Mouse (Mus musculus): ENCODE results near the gene Capn10. TPM values are rescaled to one million over a fixed set of nuclear protein-coding genes. Genes with fewer than 3 reads are reported as not detected.

Gene Capn10
- polyA plus RNA-seq, 1 experiment from 2014 or later, result 29.1 TPM

- Histone ChIP-seq H3K4me3 (no peak overlapping the region), H3K27ac (no peak overlapping the region), H3K4me1 (peaks cover 6% of the 10 kb centered on the region), H3K36me3 (no peaks in the 10 kb centered on the region), H3K9me3 (no peaks in the 10 kb centered on the region), H3K27me3 (no peaks in the 10 kb centered on the region), H3K9ac (no peak overlapping the region), H3K4me2 (no peak overlapping the region)
- WGBS, result 75% methylated on average over 7 of the region's 7 CpGs
- ATAC-seq (ENCODE audit: insufficient number of reproducible peaks, low FRiP score, low TSS enrichment, low read depth), result no peak
Measured at GRCm38 (mm10) chr1:92981056-92981845, 47.1 kb downstream of the Capn10 start.

GRCm38 (mm10) chr1:92982931-92983605 lies 48.9 kb downstream of the Capn10 start:
- Histone ChIP-seq H3K9ac (no peak overlapping the region), H3K4me2 (no peak overlapping the region), H3K27ac (no peak overlapping the region), H3K9me3 (no peaks in the 10 kb centered on the region), H3K36me3 (no peaks in the 10 kb centered on the region), H3K4me1 (peaks cover 6% of the 10 kb centered on the region), H3K27me3 (no peaks in the 10 kb centered on the region), H3K4me3 (no peak overlapping the region)
- 86% methylated on average over 17 of the region's 17 CpGs for WGBS
- no peak for ATAC-seq (ENCODE audit: insufficient number of reproducible peaks, low FRiP score, low TSS enrichment, low read depth)

DNA sequence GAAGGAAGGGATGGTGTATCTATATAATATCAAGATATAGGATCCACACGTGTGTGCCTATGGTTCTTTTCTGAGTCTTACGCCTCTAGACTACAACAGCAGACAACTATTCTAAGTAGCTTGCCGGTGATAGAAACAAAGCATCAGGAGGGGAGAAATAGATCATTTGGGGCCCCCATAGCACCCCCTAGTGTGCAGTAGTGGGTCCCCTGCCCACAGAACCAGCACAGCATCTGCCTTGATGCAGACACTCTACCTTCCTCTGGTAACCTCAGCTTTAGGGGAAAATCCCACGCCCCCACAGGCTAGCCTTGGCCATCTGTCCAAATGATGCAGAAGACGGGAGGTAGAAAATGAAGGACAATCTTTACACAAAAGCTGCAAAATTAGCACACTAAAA lies 50.8 kb downstream of the Capn10 start:
- ATAC-seq (ENCODE audit: insufficient number of reproducible peaks, low FRiP score, low TSS enrichment, low read depth), result no peak
- Histone ChIP-seq H3K9me3 (no peaks in the 10 kb centered on the region), H3K4me3 (no peak overlapping the region), H3K27me3 (no peaks in the 10 kb centered on the region), H3K36me3 (no peaks in the 10 kb centered on the region), H3K4me2 (no peak overlapping the region), H3K27ac (no peak overlapping the region), H3K4me1 (no peaks in the 10 kb centered on the region), H3K9ac (no peak overlapping the region)
- WGBS, result 84% methylated on average over 5 of the region's 5 CpGs

DNA sequence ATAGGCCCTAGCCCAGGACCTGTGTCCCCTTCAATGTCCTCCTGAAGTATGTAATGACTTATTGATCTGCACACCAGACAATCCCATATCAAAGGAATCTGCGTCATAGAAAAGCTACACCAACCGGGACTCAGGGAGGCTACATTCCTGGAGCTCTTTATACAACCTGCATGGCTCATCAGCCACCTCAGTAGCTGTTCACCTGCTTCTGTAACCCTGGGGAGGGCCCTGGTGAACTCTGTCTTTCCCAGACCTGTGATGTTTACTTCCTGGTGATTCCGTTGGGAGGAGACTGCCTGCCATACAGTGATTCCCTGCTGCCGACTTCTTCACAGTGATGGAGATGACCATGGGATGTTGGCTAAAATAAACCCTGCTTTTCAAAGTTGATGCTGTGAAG lies 54.7 kb downstream of the Capn10 start:
- Histone ChIP-seq H3K27ac (no peak overlapping the region), H3K4me1 (no peaks in the 10 kb centered on the region), H3K36me3 (no peaks in the 10 kb centered on the region), H3K27me3 (no peaks in the 10 kb centered on the region), H3K4me3 (no peak overlapping the region), H3K9me3 (no peaks in the 10 kb centered on the region), H3K9ac (no peak overlapping the region), H3K4me2 (no peak overlapping the region)
- ATAC-seq (ENCODE audit: insufficient number of reproducible peaks, low FRiP score, low TSS enrichment, low read depth), result no peak
- 73% methylated on average over 4 of the region's 4 CpGs for WGBS

- Histone ChIP-seq H3K36me3 (no peaks in the 10 kb centered on the region), H3K9me3 (no peaks in the 10 kb centered on the region), H3K27ac (no peak overlapping the region), H3K27me3 (no peaks in the 10 kb centered on the region), H3K4me2 (no peak overlapping the region), H3K4me3 (no peak overlapping the region), H3K4me1 (peaks cover 3% of the 10 kb centered on the region; the same call in 1 of the 2 replicates), H3K9ac (no peak overlapping the region)
- WGBS, result 55% methylated on average over 4 of the region's 4 CpGs
- ATAC-seq (ENCODE audit: insufficient number of reproducible peaks, low FRiP score, low TSS enrichment, low read depth), result no peak
Measured at GRCm38 (mm10) chr1:92989891-92990290, 55.7 kb downstream of the Capn10 start.

GRCm38 (mm10) chr1:92992214-92992855 lies 58.2 kb downstream of the Capn10 start:
- H3K36me3 ChIP-seq, result no peaks in the 10 kb centered on the region
- peaks cover 3% of the 10 kb centered on the region; the same call in 1 of the 2 replicates for H3K4me1 ChIP-seq
- H3K27ac ChIP-seq, result no peak overlapping the region
- H3K4me3 ChIP-seq, result no peak overlapping the region
- ATAC-seq (ENCODE audit: insufficient number of reproducible peaks, low FRiP score, low TSS enrichment, low read depth), result no peak
- H3K4me2 ChIP-seq, result no peak overlapping the region
- no peaks in the 10 kb centered on the region for H3K27me3 ChIP-seq
- no peak overlapping the region for H3K9ac ChIP-seq
- no peaks in the 10 kb centered on the region for H3K9me3 ChIP-seq
- WGBS, result 83% methylated on average over 6 of the region's 6 CpGs

GRCm38 (mm10) chr1:92992880-92993279 lies 58.7 kb downstream of the Capn10 start:
- no peak for ATAC-seq (ENCODE audit: insufficient number of reproducible peaks, low FRiP score, low TSS enrichment, low read depth)
- Histone ChIP-seq H3K4me3 (no peak overlapping the region), H3K4me1 (peaks cover 3% of the 10 kb centered on the region; the same call in 1 of the 2 replicates), H3K9ac (no peak overlapping the region), H3K4me2 (no peak overlapping the region), H3K9me3 (no peaks in the 10 kb centered on the region), H3K27me3 (no peaks in the 10 kb centered on the region), H3K27ac (no peak overlapping the region), H3K36me3 (no peaks in the 10 kb centered on the region)
- WGBS, result 77% methylated on average over 2 of the region's 2 CpGs

Other genes with a start within 250 kb of the Capn10 start
- gene Gpc1, start 102.7 kb upstream of the Capn10 start, polyA plus RNA-seq (2015; fragmentation: Nextera tagmentation; extraction: Ambion mirVana), result 73.6 and 80.7 TPM in 2 replicates
- gene Ankmy1, start 31.5 kb upstream of the Capn10 start, polyA plus RNA-seq (2015; fragmentation: Nextera tagmentation; extraction: Ambion mirVana), result 0.20 and 0.43 TPM in 2 replicates
- gene Dusp28, start 27.4 kb upstream of the Capn10 start, polyA plus RNA-seq (2015; fragmentation: Nextera tagmentation; extraction: Ambion mirVana), result 9.8 and 11.7 TPM in 2 replicates
- 37.7 and 44.7 TPM in 2 replicates for gene Rnpepl1, start 23.6 kb upstream of the Capn10 start, polyA plus RNA-seq (2015; fragmentation: Nextera tagmentation; extraction: Ambion mirVana)
- 1.8 and 2.5 TPM in 2 replicates for gene Gpr35, start 16.5 kb downstream of the Capn10 start, polyA plus RNA-seq (2015; fragmentation: Nextera tagmentation; extraction: Ambion mirVana)
- not detected in 2 replicates for gene Aqp12, start 72.0 kb downstream of the Capn10 start, polyA plus RNA-seq (2015; fragmentation: Nextera tagmentation; extraction: Ambion mirVana)
- gene Kif1a, start 167.6 kb downstream of the Capn10 start, polyA plus RNA-seq (2015; fragmentation: Nextera tagmentation; extraction: Ambion mirVana), result 18.7 and 19.1 TPM in 2 replicates
- not detected in 2 replicates for gene Agxt, start 200.9 kb downstream of the Capn10 start, polyA plus RNA-seq (2015; fragmentation: Nextera tagmentation; extraction: Ambion mirVana)
- 27.6 and 28.8 TPM in 2 replicates for gene 2310007B03Rik, start 226.6 kb downstream of the Capn10 start, polyA plus RNA-seq (2015; fragmentation: Nextera tagmentation; extraction: Ambion mirVana)
- gene Crocc2, start 234.3 kb downstream of the Capn10 start, polyA plus RNA-seq (2015; fragmentation: Nextera tagmentation; extraction: Ambion mirVana), result 0.23 and 0.24 TPM in 2 replicates

Data from limb, embryonic 15.5 days (tissue).